Mouse (Mus musculus) cerebellum, adult 11-12 months (tissue): ENCODE results near the gene Kmt2e.

ENCODE experiments used
- DNase-seq: peaks from one replicate; pipeline ENCODE4 v3.0.0; 2022

Gene Kmt2e

GRCm38 (mm10) chr5:23433720-23434597, at the start of gene Kmt2e:
TSS of gene Kmt2e (plus strand) at chr5:23434441.
- peak; percentile 95 for DNase-seq

DNA sequence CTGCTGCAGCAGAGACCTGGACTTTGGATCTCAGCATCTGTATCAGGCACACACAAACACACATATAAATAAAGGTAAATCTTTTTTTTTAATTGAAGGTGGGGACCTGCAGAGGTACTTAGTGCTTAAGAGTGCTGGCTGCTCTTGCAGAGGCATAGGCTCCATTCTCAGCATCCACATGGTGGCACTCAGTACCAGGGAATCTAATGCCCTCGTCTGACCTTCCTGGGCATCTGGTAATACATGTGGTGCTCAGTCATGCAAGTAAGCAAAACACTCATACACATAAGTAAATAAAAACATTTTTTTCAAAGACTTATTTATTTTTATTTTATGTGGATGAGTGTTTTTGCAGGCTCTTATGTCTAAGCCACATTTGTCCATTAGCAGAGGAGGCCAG, 49.1 kb upstream of the Kmt2e start:
- no peak for DNase-seq

DNA sequence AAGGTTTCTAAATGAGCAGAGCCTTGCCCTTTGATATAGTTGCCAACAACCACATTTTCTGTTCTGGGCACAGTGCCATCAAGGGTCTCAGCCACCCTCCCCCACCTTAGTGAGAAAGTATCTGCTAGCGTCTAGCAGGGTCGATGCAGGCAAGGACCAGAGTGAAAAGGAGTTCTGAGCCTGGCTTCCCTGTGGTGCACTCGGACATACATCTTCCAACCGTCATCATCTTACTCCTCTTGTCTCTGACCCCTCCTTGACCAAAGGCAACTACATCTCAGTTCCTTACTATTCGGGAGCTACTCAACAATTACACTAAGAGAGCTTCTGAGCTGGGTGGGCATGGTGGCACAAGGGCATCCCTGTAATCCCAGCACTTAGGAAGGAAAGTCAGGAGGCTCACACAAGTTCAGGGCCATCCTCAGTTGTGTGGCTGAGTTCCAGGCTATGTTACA, 48.5 kb upstream of the Kmt2e start:
- no peak for DNase-seq

- DNase-seq: peak; percentile 29
Observed at GRCm38 (mm10) chr5:23386562-23387312, 47.5 kb upstream of the Kmt2e start.

GRCm38 (mm10) chr5:23387313-23387666, 47.0 kb upstream of the Kmt2e start:
- no peak for DNase-seq

- DNase-seq: no peak
Observed at GRCm38 (mm10) chr5:23388091-23388490, 46.1 kb upstream of the Kmt2e start.

GRCm38 (mm10) chr5:23389601-23390305, 44.5 kb upstream of the Kmt2e start:
- DNase-seq: no peak

DNA sequence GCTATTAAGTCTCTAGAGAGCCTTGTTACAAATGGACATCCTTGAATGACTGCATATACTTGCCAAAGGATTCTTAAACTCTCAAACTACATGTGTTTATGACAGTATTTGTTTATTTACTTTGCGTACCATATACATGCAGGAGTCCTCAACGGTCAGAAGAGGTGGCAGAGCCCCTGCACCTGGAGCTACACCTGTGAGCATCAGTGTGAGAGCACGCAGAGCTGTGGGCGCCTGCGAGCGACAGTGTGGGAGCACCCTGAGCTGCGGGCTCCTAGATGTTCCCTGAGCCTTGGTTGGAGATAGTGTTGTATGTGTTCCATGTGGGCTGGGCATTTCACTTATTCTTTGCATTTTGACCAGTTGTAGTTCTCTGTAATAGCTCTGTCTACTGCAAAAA, 42.5 kb upstream of the Kmt2e start:
- DNase-seq: no peak

GRCm38 (mm10) chr5:23393870-23394269, 40.4 kb upstream of the Kmt2e start:
- no peak for DNase-seq

DNA sequence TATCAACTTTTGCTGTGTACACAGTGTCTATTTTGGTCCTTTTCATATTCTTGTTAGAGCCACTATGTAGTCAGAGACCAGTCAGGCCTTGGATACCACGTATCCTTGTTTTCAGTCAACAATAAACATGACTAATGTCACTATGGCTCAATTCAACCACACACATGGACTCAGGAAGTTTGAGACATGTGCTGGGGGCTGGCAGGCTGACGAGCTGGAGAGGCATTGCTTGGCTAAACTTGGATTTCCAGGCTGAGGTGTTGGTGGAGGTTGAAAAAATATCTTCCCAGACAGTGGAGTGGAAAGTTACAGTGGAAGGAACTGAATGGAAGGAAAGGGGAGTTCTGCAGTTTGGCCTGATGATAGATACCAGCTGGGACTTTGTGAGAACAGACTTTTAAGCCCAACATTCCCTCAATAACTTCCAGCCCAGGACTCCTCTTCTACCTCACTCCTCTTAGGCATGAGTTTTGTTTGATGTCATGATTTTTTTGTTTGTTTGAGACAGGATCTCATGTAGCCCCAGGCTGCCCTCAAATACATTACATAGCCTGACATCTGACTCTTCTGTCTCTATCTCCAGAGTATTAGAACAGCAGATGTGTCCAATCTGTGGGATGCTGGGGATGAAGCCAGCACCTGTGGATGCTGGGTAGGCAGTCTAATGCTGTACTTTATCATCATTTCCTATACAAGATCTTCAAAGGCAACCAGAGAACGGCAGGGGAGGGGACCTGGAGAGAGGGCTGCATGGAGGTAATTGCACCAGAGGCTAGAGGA, 39.7 kb upstream of the Kmt2e start:
- DNase-seq: no peak

DNA sequence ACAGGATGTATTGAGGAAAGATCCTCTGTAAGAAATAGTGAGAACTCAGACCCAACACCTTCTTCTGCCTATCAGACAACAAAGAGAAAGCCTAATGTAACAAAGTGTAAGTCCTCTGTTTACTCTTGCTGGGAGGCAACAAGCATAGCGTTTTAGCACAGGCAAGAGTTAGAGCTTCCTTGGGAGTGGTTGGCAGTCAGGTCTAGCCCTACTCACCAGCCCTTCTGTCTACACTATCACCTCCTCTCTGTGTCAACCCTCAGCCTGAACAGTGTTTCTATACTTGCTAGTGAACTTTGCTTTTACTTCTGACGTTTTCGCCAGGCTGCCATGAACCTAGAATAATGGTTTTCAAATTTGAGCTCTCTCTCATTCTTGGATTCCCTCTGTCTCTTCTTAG, 38.5 kb upstream of the Kmt2e start:
- DNase-seq: no peak

- no peak for DNase-seq
Observed at GRCm38 (mm10) chr5:23396756-23397155, 37.5 kb upstream of the Kmt2e start.

DNA sequence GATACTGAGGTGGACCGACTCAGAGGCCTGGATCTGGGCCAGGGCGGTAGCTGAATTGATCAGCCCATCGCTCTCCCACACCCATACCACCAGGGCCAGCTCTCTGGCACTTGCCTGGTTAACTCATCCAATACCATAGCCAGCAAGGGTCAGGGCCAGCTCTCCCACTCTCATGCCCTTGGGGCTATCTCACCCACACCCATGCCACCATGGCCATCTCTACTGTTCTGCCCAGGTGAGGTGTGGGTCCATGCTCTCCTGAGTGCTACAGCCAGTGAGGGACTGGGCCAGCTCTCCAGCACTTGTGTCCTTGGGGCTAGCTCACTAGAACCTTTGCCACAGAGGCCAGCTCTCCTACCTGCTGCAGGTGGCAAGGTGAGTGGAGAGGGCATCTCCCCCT, 34.1 kb upstream of the Kmt2e start:
- no peak for DNase-seq

DNA sequence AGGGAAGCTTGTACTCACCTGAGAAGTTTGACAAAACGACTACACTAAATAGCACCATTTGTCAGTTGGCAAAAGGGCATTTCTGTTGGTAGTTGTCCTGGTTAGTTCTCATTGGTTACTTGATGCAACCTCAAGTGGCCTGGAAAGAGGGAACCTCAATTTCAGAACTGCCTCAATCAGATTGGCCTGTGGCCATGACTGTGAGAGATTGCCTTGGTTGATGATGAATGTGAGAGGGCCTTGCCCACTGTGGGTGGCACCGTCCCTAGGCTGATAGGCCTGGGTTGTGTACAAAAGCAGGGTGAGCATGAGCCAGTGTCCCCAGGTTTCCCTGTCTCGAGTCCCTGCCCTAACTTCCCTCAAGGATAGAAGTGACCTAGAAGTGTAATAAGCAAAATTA, 33.4 kb upstream of the Kmt2e start:
- DNase-seq: no peak

- no peak for DNase-seq
Observed at GRCm38 (mm10) chr5:23401368-23401767, 32.9 kb upstream of the Kmt2e start.

- DNase-seq: no peak
Observed at GRCm38 (mm10) chr5:23401999-23402398, 32.2 kb upstream of the Kmt2e start.

DNA sequence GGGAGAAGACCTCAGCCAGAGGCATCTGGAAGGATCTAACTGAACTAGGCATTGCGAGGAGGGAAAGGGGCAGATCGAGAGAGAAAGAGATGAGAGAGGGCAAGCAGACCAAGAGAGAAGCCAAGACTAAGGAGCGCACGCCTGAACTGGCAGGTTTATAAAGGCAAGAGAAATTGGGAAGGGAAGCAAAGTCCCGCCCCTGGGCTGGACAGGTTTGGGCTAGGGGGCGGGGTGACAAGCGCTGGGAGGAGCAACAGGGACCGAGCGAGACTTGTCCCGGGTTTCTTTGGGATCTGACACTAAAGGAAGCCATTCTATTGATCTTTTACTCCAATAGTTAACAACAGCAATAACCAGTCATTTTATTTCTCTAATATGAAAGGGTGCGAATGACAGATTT, 31.1 kb upstream of the Kmt2e start:
- no peak for DNase-seq

GRCm38 (mm10) chr5:23405666-23406404, 28.4 kb upstream of the Kmt2e start:
- DNase-seq: no peak

DNA sequence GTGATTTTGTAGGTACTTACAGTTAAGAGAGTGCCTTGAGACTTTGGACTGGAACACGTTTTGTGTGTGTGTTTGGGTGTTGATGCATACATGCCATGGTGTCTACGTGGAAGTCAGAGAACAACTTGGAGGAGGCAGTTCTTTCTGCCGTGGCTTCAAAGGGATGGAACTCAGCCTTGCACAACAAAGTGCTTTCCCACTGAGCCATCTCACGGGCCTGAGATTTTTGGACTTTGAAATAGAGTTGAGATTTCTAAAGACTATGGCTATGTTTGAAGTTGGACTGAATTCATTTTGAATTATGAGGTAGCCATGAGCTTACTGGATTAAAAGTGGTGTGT, 27.9 kb upstream of the Kmt2e start:
- no peak for DNase-seq

GRCm38 (mm10) chr5:23408106-23408505, 26.1 kb upstream of the Kmt2e start:
- no peak for DNase-seq

DNA sequence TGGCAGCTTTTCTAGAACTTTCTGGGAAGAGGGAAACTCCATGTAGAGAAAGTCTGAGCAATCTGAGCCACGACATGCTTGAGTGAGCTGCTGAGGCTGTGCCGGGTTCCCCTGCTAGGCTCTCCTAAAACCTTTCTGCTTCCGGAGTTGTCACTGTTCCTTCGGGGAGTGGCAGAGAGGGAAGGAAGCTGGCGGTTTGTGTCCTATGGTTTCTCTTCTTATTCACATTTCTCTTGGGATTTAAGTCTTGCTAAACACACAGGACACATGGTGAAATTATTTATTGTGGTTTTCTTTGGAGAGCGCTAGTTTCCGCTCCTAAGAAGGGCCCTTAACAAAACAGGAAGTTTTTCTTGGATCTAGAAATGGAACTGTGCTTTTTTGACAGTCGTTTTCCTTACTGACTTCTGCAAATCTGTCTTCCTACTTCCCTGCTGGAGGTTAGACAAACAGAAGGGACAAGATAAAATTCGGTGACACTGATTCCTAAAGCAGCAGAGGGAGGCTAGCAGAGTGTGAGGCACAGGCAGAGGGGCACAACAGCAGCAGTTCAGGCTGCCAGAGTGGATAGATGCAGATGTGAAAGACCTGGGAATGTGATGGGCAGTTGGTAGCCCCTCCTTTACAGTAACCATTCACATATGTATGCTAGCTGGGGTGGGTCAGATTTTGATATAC, 24.1 kb upstream of the Kmt2e start:
- no peak for DNase-seq

- no peak for DNase-seq
Observed at GRCm38 (mm10) chr5:23410718-23411101, 23.5 kb upstream of the Kmt2e start.
